Mouse (Mus musculus) liver, embryonic 14.5 days (tissue): ENCODE data around the gene Zfp616. TPM values are rescaled to one million over a fixed set of nuclear protein-coding genes. Genes with fewer than 3 reads are reported as not detected.

ENCODE experiments used
- ATAC-seq: fragments of 200-750 bp; cut with Nextera tagmentation; 2 replicates; pipeline ENCODE4 v1.8.0; 2017; ENCODE audit warnings: moderate number of reproducible peaks, mild to moderate bottlenecking, moderate library complexity; ENCODE audit not compliant: insufficient read depth
- DNase-seq, 3 experiments: peaks; one replicate each; pipeline ENCODE4 v3.0.0-alpha.2; 2012 to 2013; ENCODE audit warnings: low read depth in 3 of 3, low spot score in 3 of 3
- H3K27ac ChIP-seq: fragments of 300-500 bp; sonication (generic); 2 replicates; pipeline ENCODE4 v1.5.1; 2014; ENCODE audit warnings: moderate library complexity, mild to moderate bottlenecking, control low read depth, inconsistent platforms
- H3K27me3 ChIP-seq: fragments of 300-500 bp; sonication (generic); 2 replicates; pipeline ENCODE4 v1.6.1; 2014; ENCODE audit warnings: mild to moderate bottlenecking, low read length, moderate library complexity; ENCODE audit not compliant: control insufficient read depth, insufficient read depth
- H3K36me3 ChIP-seq: fragments of 300-500 bp; sonication (generic); replicated peaks from 2 replicates; pipeline ENCODE4 v1.6.1; 2014; ENCODE audit warnings: low read depth; ENCODE audit not compliant: control insufficient read depth, insufficient read depth
- H3K4me1 ChIP-seq, 2 experiments: fragments of 200-500 bp in 1 of 2; fragments of 300-500 bp in 1 of 2; sonication (generic) in 1 of 2; replicated peaks; 2 replicates each; pipeline ENCODE4 v1.6.1; 2012 to 2014; ENCODE audit warnings: antibody characterized with exemption in 1 of 2, inconsistent platforms in 1 of 2, low read length in 1 of 2; ENCODE audit not compliant: control insufficient read depth in 2 of 2, insufficient read depth in 2 of 2
- H3K4me2 ChIP-seq: fragments of 300-500 bp; sonication (generic); 2 replicates; pipeline ENCODE4 v1.6.1; 2014; ENCODE audit warnings: low read depth, mild to moderate bottlenecking, control low read depth, moderate library complexity
- H3K4me3 ChIP-seq, 2 experiments: fragments of 200-500 bp in 1 of 2; fragments of 300-500 bp in 1 of 2; sonication (generic) in 1 of 2; 2 replicates each; pipeline ENCODE4 v1.5.1; 2012 to 2014; ENCODE audit warnings: low read depth in 2 of 2, low read length in 2 of 2, mild to moderate bottlenecking in 2 of 2, control low read depth in 1 of 2, inconsistent platforms in 1 of 2, moderate library complexity in 1 of 2; ENCODE audit not compliant: insufficient read depth in 1 of 2
- H3K9ac ChIP-seq: fragments of 300-500 bp; sonication (generic); replicated peaks from 2 replicates; pipeline ENCODE4 v1.6.1; 2014; ENCODE audit warnings: mild to moderate bottlenecking, control low read depth, moderate library complexity
- H3K9me3 ChIP-seq: fragments of 300-500 bp; sonication (generic); 2 replicates; pipeline ENCODE4 v1.6.1; 2016; ENCODE audit warnings: low read length, mixed read lengths; ENCODE audit not compliant: control insufficient read depth
- CTCF ChIP-seq: IDR thresholded peaks from 2 replicates; pipeline ENCODE4 v1.5.1; 2016; ENCODE audit warnings: antibody characterized with exemption, low read depth, control low read depth
- EP300 ChIP-seq: IDR thresholded peaks from 2 replicates; pipeline ENCODE4 v1.6.1; 2016; ENCODE audit warnings: antibody characterized with exemption, low read depth
- WGBS: fragments of 180-500 bp; shearing (Covaris S2); extraction: QIAGEN DNeasy Blood & Tissue Kit; methylation state at CpG from one replicate; pipeline ENCODE4 v1.1.7; 2014; ENCODE audit not compliant: insufficient replicate concordance; 5-methylcytosine and 5-hydroxymethylcytosine counted together
- polyA plus RNA-seq, 2 experiments: library from polyadenylated mRNA; depleted of rRNA in 1 of 2; stranded (reverse) in 1 of 2; unstranded in 1 of 2; fragments of >200 nt; fragmentation: Nextera tagmentation in 1 of 2; extraction: Ambion mirVana in 1 of 2; gene quantifications; 2 replicates each; pipeline versions ENCODE4 v1.2.1 to v1.2.3; 2012 to 2014

Zfp616 gene
- not detected in 2 replicates for polyA plus RNA-seq (2012; rRNA removed)
- not detected in 2 replicates for polyA plus RNA-seq (2014; fragmentation: Nextera tagmentation; extraction: Ambion mirVana)

- TF ChIP-seq EP300 (no peak), CTCF (no peak)
- 68% methylated on average over 1 of the region's 1 CpGs for WGBS
- ATAC-seq (no peak), DNase-seq (no peak)
- H3K9me3 ChIP-seq = no peaks in the 10 kb centered on the region
- H3K4me3 ChIP-seq = no peak within 1 kb of the TSS
- H3K36me3 ChIP-seq = no peaks in the 10 kb centered on the region
- no peak within 1 kb of the TSS for H3K4me2 ChIP-seq
- no peaks in the 10 kb centered on the region for H3K4me1 ChIP-seq
- no peak within 1 kb of the TSS for H3K9ac ChIP-seq
- H3K27ac ChIP-seq = no peak within 1 kb of the TSS
- no peaks in the 10 kb centered on the region for H3K27me3 ChIP-seq
Measured at GRCm38 (mm10) chr11:74069655-74070054, at the start of gene Zfp616. TSS of gene Zfp616 (plus strand) at chr11:74069955.

- ATAC-seq (no peak), DNase-seq (no peak)
- Histone ChIP-seq H3K4me1 (no peaks in the 10 kb centered on the region), H3K36me3 (no peaks in the 10 kb centered on the region), H3K9me3 (no peaks in the 10 kb centered on the region), H3K9ac (no peak overlapping the region), H3K4me2 (no peak overlapping the region), H3K4me3 (no peak overlapping the region), H3K27ac (no peak overlapping the region), H3K27me3 (no peaks in the 10 kb centered on the region)
- TF ChIP-seq EP300 (no peak), CTCF (no peak)
- WGBS = 47% methylated on average over 3 of the region's 3 CpGs
Measured at GRCm38 (mm10) chr11:74051347-74051746, 18.4 kb upstream of the Zfp616 start.

DNA sequence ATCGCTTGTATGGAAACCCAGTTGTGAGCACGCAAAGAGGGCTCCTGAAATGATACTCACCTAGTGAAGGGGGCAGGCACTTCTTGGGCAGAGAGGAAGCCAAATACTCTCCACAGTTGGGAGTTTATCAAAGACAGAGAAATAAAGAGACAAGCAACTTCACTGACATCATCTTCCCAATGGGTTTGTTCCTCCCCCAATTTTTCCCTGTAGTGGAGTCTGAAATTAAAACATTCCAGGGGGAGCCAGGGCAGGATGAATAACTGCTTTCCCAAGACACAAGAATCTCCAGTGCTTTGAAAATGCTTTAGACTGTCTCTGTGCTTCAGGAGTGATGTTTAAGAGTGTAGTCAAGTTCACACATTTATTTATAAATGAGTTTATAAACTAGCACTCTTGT, 13.3 kb upstream of the Zfp616 start, which contains the start of the genes Olfr139 and Olfr399:
TSS of gene Olfr139 (minus strand) at position 101 of the 400 bp plus-strand sequence.
TSS of gene Olfr399 (minus strand) at position 165 of the 400 bp plus-strand sequence.
- 57% methylated on average over 2 of the region's 2 CpGs for WGBS

GRCm38 (mm10) chr11:74100724-74101123, 31.0 kb downstream of the Zfp616 start:
- no peaks in the 10 kb centered on the region for H3K9me3 ChIP-seq
- no peak for DNase-seq
- TF ChIP-seq CTCF (no peak), EP300 (no peak)
- no peak overlapping the region for H3K9ac ChIP-seq
- no peaks in the 10 kb centered on the region for H3K4me1 ChIP-seq
- H3K4me2 ChIP-seq = no peak overlapping the region
- 8% methylated on average over 2 of the region's 2 CpGs for WGBS
- H3K27ac ChIP-seq = no peak overlapping the region
- no peak overlapping the region for H3K4me3 ChIP-seq
- no peaks in the 10 kb centered on the region for H3K27me3 ChIP-seq
- no peak for ATAC-seq
- no peaks in the 10 kb centered on the region for H3K36me3 ChIP-seq

More for the DNA sequence above, 13.3 kb upstream of the Zfp616 start, which contains the start of the genes Olfr139 and Olfr399:
- DNase-seq (no peak), ATAC-seq (no peak)
- Histone ChIP-seq H3K4me1 (no peaks in the 10 kb centered on the region), H3K9me3 (no peaks in the 10 kb centered on the region), H3K4me3 (no peak within 1 kb of the TSS), H3K27me3 (no peaks in the 10 kb centered on the region), H3K27ac (no peak within 1 kb of the TSS), H3K9ac (no peak within 1 kb of the TSS), H3K36me3 (no peaks in the 10 kb centered on the region), H3K4me2 (no peak within 1 kb of the TSS)
- TF ChIP-seq EP300 = no peak
- TF ChIP-seq CTCF = no peak

- no peak overlapping the region for H3K9ac ChIP-seq
- no peak for TF ChIP-seq CTCF
- TF ChIP-seq EP300 = no peak
- no peaks in the 10 kb centered on the region for H3K9me3 ChIP-seq
- no peak overlapping the region for H3K4me2 ChIP-seq
- no peak overlapping the region for H3K4me3 ChIP-seq
- H3K27me3 ChIP-seq = no peaks in the 10 kb centered on the region
- ATAC-seq (no peak), DNase-seq (no peak)
- H3K36me3 ChIP-seq = no peaks in the 10 kb centered on the region
- 13% methylated on average over 2 of the region's 2 CpGs for WGBS
- no peak overlapping the region for H3K27ac ChIP-seq
- H3K4me1 ChIP-seq = no peaks in the 10 kb centered on the region
Measured at GRCm38 (mm10) chr11:74101507-74101906, 31.8 kb downstream of the Zfp616 start.
